Mouse (Mus musculus): ENCODE measurements at regions not wholly inside any gene's neighbourhood (a gene's known extent, or its start where the extent isn't known, plus 50 kb on each side); places are given as distances from the start of the nearest gene placed in this dataset.

- TF ChIP-seq POLR2A (IDR thresholded peaks at IDR 0.05; ENCODE audit: control insufficient read depth in 1 of 2, insufficient read depth in 1 of 2, low read depth in 1 of 2, low read length in 2 of 2, poor library complexity in 1 of 2) (no peak), GABPA (IDR thresholded peaks at IDR 0.05; ENCODE audit: low read depth, low read length) (no peak), CTCF (IDR thresholded peaks at IDR 0.05 in 2 of 3, conservative IDR thresholded peaks at IDR 0.05 in 1 of 3; ENCODE audit: control insufficient read depth in 1 of 3, insufficient read depth in 1 of 3, low read depth in 2 of 3, low read length in 3 of 3, poor library complexity in 1 of 3, severe bottlenecking in 1 of 3) (no peak), ETS1 (IDR thresholded peaks at IDR 0.05; ENCODE audit: low read depth, low read length) (no peak), USF1 (IDR thresholded peaks at IDR 0.05; ENCODE audit: low read depth, low read length) (no peak)
These were observed 50.9 kb upstream of the Ampd3 start for GRCm38 (mm10) chr7:110717104-110717503.
